Mouse (Mus musculus) kidney, postnatal 25 days (tissue): ENCODE data around the gene Faap24.

Experiments used
- DNase-seq, 2 experiments: peaks; one replicate each; pipeline ENCODE4 v3.0.0; 2021; ENCODE audit warnings: mixed read lengths in 2 of 2

The Faap24 gene

DNA sequence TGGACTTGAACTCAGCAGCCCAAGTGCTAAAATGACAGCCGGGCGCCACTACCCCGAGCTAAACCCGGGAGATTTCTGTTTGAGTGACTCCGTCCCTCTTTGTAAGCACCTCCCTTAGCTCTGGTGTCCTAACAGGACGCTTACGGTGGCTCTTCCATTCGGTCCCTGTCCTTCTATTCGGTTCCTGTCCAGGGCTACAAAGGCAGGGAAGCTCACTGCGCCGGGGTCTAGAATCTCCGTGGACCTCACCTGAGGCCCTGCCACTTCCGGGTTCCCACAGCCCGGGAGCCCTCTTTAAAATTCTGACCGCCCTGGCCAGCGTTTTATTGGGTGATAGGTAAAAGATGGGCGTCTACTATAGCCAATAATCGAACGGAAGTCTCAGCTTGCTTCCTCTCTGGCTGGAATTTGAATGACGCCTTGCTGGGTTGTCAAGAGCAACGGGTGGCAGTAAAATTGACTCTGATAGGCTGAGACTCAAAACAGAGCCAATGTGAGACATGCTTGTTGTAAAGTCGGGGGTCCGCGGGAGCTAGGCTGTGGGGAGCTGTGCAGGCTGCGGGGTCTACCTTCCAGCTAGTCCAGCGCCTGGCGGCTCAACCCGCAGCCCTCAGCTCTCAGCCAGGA is at the start of gene Faap24, which contains the start of gene Cep89:
Faap24 (minus strand) TSS at position 295 of the 627 bp plus-strand sequence.
Cep89 (plus strand) TSS at position 494 of the 627 bp plus-strand sequence.
- peak; percentile 91 to 95 for DNase-seq

DNA sequence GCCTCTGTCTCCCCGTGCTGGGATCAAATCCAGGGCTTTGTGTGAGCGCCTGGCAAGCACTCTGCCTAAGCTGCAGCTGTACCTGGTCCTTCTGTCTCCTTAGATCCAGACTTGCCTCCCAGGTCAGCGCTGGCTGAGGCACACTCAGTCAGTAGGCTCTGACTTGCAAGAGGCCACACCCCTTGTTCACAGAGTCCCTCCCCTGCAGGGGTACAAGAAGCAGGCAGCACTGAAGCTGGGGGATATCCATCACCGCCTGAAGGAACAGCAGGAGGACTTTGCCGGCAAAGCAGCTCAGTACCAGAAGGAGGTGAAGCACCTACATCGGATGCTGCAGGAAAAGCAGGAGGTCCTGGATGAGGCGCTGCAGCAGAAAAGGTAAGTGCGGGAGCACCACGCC is 38.6 kb upstream of the Faap24 start:
- no peak for DNase-seq

DNA sequence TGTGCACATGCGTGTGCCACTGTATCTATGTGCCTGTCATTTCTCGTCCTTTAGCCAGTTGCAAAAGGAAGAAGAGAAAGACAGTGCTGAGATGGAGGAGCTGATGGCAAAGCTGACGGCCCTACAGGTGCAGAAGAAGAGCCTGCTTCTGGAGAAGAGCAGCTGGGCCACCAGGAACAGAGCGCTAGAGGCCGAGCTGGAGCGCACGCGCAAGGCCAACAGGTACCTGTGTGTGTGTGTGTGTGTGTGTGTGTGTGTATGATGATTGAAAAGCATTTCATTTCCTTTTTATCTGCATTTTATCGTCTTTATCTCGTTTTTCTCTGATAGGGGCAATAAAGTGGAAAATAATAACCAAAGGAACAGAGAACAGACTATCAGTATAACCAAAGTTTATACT is 31.5 kb upstream of the Faap24 start:
- DNase-seq: no peak

DNA sequence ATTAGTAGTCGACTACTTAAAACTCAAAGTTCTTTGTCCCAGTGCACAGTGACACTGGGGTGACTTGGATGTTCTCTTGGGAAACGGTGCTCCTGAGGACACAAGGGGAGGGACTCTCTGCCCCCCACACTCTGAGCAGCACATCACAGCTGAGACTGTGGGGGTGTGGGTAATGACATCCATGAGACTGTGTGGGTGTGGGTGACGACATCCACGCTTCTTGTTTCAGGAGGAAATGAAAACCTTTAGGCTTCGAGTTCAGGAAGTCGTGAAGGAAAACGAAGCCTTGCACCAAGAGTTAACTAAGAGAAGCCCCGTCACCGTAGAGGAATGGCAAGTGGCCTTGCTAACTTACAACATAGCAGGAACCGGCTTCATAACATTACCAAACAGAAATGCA is 26.4 kb upstream of the Faap24 start:
- no peak for DNase-seq

DNA sequence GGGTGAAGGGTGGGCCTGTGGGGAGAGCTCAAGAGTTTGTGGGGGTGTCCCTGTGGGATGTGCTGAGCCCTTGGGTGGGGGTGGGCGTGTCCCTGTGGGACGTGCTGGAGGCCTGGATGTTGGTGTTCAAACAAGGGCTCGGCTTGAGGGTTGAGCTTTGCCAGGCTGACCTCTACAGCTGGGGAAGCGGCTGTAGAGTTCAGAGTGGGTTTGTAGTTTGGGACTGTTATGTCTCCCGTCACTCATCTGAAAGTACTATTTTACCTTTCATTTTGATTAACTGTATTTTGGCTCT is 20.0 kb upstream of the Faap24 start:
- DNase-seq: peak; percentile 24 to 59

DNA sequence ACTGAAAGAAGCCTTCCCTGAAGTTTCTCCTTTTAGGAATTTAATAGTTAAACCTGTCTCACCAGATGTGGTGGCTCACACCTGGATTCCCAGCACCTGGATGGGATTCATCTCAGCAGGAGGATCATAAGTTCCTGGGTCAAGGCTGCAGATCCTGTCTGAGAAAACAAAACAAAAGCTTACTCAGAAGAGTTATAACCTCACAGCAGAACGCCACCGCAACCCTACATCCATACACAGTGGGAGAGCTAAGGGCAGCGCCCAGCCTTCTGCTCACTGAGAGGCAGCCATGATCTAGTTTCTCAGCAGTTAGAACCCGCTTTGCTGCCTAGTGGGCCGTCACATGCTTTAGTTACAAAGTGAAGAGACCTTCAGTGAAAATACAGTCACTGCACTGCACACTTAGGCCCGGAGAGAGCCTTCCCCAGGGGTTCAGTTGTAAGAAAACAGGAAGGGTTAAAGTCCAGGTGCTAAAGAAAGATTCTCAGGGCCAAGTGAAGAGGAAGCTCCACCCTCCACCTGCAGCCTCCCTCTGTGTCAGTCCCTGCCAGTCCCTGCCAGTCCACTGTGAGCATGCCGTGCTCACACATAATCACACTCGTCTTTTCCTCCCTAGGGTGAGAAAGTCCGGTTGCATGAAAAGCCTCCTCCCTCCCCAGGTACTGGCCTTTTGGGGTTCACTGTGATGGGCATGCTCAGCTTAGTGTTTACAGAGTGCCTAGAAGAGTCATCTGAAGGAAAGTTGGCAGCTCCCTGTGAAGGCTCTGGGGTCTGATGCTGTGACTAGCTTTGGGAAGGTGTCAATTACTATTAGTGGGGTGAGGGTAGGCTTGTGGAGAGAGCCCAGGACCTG is 19.4 kb upstream of the Faap24 start:
- DNase-seq: peak; percentile 63 to 84

DNA sequence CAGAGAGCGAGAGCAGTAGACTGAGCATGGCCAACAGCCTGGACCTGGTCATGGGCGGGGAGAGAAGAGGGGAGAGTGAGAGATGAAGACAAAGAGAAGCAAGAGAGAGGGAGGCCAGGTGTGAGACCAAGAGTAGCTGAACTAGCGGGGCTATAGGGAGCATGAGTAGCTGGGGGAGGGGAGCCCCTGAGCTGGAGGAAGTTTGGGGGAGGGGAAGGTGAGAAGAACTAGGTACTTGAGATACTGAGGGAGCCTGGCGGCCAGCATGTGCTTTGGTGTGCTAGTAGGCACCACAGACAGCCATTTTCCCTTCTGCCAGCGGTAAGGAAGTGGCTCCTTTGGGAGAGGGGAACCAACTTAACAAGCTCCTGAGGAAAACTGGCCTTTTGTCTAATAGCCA is 18.6 kb upstream of the Faap24 start:
- no peak for DNase-seq

DNA sequence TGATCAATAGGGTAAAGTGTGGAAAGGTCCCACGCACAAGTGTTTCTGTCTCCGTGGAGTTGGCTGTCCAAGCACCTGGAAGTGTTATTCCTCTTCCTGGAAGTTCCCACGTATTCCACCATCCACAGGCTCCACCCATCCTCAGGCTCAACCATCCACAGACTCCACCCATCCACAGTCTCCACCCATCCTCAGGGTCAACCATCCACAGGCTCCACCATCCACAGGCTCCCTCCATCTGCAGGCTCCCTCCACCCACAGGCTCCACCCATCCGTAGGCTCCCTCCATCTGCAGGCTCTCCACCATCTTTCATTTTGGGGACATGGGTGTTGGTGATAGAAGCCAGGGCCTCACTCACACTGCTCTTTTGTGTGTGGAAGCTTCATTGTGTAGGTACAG is 4.5 kb upstream of the Faap24 start:
- DNase-seq: peak in 1 of 2 experiments; percentile 26

DNA sequence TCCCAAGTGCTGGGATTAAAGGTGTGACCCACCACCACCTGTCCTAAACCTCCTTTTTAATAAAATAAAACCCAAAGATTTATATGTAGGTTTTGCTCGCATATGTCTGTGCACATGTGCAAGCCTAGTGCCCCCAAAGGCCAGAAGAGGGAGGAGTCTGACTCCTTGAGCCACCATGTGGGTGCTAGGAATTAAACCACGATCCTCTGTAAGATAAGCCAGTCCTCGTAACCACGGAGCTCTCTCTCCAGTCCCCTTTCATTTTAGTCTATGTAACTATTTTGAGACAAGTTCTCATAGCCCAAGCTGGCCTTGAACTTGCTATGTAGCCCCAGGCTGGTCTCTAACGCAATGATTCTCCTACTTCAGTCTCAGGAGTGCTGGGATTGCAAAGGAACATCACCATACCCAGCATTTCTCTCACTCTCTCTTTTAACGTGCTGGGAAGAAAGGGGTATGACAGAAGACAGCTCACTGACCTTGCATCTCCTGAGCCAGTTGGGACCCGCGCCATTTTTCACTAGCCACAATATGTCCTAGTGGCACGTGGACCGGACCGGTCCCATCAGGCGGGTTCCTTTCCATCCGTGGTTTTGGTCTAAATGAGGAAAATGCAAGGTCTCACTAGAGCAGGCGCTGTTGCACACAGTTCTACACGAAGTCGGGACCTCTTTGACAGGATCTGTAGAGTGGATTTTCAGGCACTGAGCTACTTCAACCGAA is 741 bp downstream of the Faap24 start:
- peak in 1 of 2 experiments; percentile 38 for DNase-seq

DNA sequence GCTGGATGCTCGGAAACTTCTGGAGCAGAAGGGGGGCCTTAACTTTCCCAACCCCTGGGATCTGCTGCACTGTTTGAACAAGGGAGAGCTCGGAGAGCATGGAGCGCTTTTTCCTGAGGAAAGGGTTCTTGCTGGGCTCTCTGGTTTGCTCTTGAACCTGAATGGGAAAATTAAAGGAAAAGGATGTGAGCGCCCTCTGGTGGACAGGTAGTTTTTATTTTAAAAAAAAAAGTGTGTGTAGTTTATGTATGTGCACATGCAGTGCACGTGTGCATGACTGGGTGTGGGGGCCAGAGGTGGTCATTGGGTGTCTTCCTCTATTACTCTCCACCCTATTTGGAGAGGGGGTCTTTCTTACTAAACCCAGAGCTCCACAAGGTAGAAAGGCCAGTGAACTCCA is 3.7 kb downstream of the Faap24 start:
- DNase-seq: peak; percentile 39 to 71

DNA sequence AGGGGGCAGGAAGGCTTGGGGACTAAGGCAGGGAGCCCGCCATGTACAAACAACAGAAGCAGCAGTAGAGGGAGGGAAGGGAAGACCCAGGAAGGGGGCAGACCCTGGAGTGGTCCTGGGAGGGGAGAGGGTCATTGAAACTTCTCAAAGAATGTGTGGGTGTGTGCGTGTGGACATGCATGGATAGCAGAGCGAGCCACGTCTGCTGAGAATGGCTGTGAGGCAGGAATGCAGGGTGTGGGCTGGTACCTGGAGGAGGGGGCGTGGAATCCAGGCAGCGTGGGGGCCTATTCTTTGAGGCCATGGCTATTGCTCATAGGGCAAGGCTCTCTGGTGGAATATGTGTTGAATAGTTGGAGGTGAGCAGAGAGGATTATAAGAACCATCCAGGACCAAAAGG is 7.9 kb downstream of the Faap24 start:
- no peak for DNase-seq

DNA sequence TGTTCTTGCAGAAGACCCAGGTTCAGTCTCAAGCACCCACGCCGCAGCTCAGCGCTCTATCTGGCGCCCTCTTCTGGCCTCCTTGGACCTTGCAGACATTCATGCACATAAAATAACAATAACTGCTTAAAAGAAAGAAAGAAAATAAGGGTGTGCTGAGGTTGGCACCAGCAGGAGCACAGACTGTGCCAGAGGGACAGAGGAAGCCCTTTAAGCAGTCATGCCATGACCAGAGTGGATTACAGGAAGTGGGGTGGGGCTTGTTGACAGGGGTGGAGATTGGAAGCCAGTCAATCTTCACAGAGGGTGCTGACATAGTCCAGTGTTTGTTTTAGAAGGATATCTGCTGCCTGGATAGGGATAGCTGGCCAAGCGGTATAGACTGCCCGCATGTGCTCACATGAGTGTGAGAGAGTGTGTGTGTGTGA is 10.1 kb downstream of the Faap24 start:
- peak; percentile 37 to 73 for DNase-seq

DNA sequence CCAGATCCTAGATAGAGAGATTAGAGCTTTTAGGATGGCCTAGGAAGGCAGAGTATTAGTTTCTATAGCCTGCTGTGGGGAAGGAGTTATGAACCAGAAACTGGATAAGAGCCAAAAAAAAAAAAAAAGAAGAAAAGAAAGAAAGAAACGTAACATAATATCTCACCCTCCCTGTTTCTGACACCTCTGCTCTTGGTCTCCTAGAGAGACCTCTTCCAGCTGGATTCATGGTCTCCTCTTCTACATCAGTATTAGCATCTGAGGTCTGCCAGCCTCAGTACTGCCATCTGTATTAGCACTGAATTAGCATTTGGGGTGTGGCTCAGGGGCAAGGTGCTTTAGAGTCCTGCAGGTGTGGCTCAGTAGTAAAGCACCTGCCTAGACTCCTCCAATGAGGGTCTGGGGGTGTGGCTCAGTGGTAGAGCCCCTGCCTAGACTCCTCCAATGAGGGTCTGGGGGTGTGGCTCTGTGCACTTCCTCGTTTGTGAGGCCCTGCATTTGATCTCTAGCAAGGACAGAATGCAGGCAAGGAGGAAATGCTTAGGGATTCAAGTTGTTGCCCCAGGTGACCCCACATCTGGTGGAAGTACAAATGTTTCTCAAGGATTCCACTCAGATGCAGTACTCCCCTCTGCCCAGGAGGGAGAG is 13.8 kb downstream of the Faap24 start:
- DNase-seq: peak in 1 of 2 experiments; percentile 62

DNA sequence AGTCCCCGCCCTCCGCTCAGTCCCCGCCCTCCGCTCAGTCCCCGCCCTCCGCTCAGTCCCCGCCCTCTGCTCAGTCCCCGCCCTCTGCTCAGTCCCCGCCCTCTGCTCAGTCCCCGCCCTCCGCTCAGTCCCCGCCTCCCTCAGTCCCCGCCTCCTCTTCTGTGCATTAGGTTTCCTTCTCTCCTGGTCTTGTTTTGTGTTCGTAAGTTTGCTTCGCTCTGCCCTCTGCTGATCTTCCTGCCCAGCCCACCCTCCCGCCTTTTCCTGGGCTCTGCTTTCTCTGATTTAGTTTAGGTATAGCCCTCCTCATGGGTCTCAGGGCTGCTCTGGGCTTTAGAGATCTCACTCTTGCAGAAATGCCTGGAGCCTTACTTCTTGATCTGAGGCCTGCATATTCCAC is 14.8 kb downstream of the Faap24 start:
- no peak for DNase-seq

DNA sequence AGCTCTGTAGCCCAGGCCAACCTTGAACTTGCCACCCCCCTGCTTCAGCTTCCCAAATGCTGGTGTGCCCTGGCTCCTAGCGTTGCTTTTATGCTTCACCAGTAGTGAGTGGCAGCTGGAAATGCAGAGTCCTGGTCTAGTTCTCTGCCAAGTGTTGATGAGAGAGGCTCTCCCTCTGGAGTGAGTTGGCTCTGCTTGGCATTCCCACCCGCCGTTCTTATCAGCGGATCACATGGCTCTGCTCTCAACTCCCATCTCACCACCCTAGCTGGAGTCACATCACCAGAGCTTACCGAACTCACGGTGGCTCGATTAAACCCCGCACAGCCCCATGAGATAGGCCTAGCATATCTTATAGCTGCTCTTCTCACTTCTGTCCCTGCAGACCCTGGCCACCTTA is 16.3 kb downstream of the Faap24 start:
- no peak for DNase-seq

DNA sequence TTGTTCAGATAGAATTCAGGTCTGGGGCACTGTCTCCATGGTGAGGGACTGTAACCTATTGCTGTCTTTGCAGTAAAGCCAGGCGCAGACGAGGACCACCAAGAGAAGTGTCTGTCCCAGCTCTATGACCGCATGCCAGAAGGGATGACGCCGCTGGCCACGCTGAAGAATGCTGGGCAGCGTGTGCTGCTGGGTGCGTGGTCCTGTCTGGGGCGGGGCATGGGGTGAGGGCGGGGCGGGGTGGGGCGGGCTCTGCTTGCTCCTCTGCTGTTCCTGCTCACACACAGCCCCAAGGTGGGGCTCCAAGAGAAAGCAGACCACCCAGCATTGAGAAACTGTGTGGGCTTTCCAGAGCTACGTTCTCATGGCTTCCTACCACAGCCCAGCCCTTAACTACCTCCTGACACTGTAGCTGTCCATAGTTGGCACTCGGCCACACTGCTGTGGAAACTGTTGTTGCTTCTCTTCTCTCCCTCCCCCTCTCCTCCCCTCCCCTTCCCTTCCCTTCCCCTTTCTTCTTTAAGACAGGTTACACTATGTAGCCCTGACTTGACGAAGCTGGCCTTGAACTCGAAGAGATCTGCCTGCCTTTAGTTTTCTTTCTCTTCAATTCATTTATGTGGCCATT is 17.0 kb downstream of the Faap24 start:
- DNase-seq: no peak

DNA sequence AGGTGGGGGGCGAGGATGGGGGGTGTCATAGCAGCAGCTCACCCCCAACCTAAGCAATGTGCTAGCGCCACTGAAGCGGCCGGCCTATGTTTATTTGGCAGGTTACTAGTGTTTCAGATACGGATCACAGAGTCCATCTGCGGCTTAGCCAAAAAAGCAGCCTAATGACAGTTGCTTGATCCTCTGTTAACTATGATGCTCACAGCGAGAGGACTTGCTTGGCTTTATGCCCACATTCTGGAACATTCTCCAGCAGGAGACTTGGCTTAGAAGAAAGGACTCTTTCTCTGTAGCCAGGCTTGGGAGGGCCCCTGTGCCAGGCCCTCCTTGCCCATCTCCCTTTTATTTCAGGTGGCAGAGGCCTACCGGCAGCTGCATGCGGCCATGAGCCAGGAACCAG is 20.0 kb downstream of the Faap24 start:
- DNase-seq: peak; percentile 50 to 54

DNA sequence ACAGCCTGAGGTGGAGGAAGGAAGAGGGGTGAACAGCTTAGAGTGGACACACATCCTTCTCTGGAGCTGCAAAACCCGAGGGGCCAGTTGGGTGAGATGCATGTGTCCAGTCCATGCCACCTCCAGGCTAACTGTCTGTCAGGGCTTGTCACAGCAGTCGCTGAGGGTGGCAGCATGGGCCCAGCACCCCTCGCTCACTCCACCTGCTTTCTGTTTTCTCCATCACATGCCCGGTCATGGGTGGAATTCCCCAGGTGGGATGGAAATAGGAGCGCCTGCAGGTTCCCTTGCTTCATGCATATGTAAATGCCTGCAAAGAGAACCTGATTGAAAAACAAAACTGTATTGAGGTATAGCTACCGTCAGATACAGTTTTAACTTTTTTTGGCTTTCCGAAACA is 22.4 kb downstream of the Faap24 start:
- peak; percentile 42 to 61 for DNase-seq

DNA sequence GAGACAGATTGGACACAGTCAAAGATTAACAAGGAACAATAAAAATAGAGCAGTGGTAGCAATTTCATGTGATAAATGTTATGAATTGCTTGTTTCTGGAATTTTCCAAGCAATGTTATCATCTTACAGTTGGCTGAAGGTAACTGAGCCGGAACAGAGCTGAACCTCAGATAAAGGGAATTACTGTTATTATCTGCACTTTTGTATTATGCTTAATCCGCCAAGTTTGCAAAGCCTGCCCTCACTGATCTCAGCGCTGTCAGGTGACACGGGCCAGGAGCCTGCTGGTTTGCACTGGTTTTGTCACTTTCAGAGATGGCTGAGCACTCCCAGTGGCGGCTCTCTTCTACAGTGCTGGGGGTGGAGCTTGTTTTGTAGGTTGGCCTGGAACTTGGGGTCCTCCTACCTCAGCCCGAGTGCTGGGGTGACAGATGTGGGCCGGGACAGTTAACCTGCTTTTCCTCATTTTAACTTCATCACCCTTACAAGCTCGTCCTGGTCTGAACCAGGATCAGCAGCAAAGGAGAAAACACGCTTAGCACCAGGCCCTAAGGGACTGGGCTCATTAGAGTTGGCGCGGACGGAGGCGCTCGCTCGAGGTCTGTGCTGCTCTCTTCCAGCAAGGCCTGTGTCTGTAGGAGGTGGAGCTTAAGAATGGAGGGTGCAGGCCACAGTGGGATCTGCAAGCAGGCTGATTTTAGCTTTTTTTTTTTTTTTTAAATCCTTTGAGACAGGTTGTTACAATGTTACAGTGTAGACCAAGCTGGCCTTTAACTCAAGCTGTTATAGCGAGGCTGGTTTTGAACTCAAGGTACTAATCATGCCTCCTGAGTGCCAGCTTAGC is 23.3 kb downstream of the Faap24 start:
- DNase-seq: peak; percentile 71 to 85

DNA sequence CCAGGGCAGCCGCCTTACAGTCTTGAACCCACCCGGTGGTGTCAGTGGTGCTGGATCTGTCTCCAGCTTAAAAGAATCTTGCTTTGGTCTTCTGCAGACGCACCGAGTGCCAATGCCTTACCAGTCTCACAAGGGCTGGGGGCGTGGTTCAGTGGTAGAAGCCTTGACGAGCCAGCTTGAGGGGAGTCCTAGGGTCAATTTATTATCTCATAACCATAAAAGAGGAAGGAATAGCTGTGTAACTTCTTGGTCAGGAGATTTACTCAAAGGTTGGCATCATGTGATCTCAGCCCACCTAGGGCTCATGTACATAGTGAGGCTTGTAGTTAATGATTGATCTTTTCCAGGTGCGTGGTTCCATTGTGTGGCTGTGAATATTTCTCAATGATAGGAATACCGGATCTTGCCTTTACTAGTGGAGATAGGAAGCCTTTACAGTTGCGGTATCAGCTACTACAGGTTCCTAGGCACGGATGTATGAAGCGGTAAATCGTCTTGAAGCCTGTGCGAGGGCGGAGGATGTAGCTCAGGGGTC is 24.1 kb downstream of the Faap24 start:
- DNase-seq: no peak

DNA sequence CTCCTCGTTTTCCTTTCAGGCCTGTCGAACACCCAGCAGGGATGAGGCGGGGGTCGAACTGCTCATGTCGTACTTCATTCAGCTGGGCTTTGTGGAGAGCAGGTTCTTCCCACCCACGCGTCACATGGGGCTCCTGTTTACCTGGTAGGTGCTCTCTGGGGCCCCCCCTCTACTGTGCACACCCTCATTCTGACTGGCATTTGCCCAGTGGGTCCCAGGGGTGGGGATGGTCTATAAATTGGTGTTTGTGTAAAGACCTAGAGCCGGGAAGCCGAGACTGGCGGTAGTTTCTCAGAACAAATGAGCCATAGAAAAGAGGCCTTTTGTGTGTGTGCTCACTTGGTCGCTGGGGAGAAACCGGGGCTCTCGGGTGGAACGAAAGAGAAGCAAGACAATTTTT is 25.5 kb downstream of the Faap24 start:
- DNase-seq: no peak
